Mouse (Mus musculus): ENCODE results near the gene B4galnt4.

DNA sequence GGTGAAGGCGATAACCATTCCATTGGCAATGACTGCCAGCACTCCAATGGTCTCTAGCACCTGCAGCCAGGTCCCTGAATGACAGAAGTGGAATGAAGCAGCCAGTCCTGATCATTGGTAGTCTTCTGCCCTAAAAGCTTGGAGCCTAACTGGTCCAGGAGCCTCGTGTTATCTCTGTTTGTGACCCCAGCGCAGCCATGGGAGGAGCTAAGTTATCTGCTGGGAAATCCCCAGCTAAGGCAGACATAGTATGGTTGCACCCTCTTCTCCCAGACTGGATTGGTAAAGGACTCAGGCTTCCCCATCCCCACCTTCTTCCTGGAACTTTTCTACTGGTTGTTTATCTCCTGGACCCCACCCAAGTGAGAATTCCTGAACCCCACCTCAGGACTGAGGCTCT lies 42.3 kb downstream of the B4galnt4 start:
- TF ChIP-seq CTCF (IDR thresholded peaks at IDR 0.05; ENCODE audit: low read depth, low read length) (no peak), EP300 (IDR thresholded peaks at IDR 0.05; ENCODE audit: insufficient read depth, low read depth, low read length) (no peak)

Data from ES-Bruce4 (cell line).